Mouse (Mus musculus) cerebellum, adult (tissue): ENCODE data around the gene Creb3l4.
A peak's percentile ranks its signal among the peaks of the same experiment; 100 is the strongest.
"Not testable (repeated sequence)": the region's sequence is repeated elsewhere in the genome, so short reads cannot be mapped to it uniquely, and the experiment has no call there.

Experiments used
- ATAC-seq: cut with Nextera tagmentation; 2 replicates; pipeline ENCODE4 v1.9.2; 2017; ENCODE audit warnings: mild to moderate bottlenecking, moderate library complexity, mixed read lengths; ENCODE audit not compliant: insufficient number of reproducible peaks, low FRiP score, low TSS enrichment

Gene Creb3l4

GRCm38 (mm10) chr3:90265034-90265931, 22.0 kb upstream of the Creb3l4 start, which contains the start of gene Dennd4b:
TSS of gene Dennd4b (plus strand) at chr3:90265185.
- peak; percentile 60 for ATAC-seq

GRCm38 (mm10) chr3:90264687-90265033, 21.3 kb upstream of the Creb3l4 start:
- ATAC-seq: no peak; the same call in 1 of the 2 replicates

- no peak for ATAC-seq
Observed at GRCm38 (mm10) chr3:90263121-90263771, 19.9 kb upstream of the Creb3l4 start.

- ATAC-seq: no peak
Observed at GRCm38 (mm10) chr3:90258521-90258920, 15.2 kb upstream of the Creb3l4 start.

- ATAC-seq: peak; percentile 14; the same call in 1 of the 2 replicates
Observed at GRCm38 (mm10) chr3:90256731-90257530, 13.6 kb upstream of the Creb3l4 start.

- no peak for ATAC-seq
Observed at GRCm38 (mm10) chr3:90255784-90256353, 12.6 kb upstream of the Creb3l4 start.

- ATAC-seq: no peak
Observed at GRCm38 (mm10) chr3:90255194-90255565, 11.9 kb upstream of the Creb3l4 start.

- peak; percentile 17; the same call in 1 of the 2 replicates for ATAC-seq
Observed at GRCm38 (mm10) chr3:90254419-90255193, 11.3 kb upstream of the Creb3l4 start.

GRCm38 (mm10) chr3:90253653-90254418, 10.5 kb upstream of the Creb3l4 start, which contains the start of gene Crtc2:
TSS of gene Crtc2 (plus strand) at chr3:90254163.
- ATAC-seq: peak; percentile 95

GRCm38 (mm10) chr3:90253174-90253573, 9.9 kb upstream of the Creb3l4 start:
- ATAC-seq: not testable (repeated sequence)

GRCm38 (mm10) chr3:90252659-90253058, 9.3 kb upstream of the Creb3l4 start:
- ATAC-seq: not testable (repeated sequence)

GRCm38 (mm10) chr3:90251731-90252226, 8.5 kb upstream of the Creb3l4 start:
- not testable (repeated sequence) for ATAC-seq

GRCm38 (mm10) chr3:90250791-90251190, 7.5 kb upstream of the Creb3l4 start:
- no peak for ATAC-seq

GRCm38 (mm10) chr3:90248746-90249100, 5.4 kb upstream of the Creb3l4 start:
- no peak for ATAC-seq

GRCm38 (mm10) chr3:90247960-90248745, 4.8 kb upstream of the Creb3l4 start, which contains the start of gene Slc39a1:
TSS of gene Slc39a1 (plus strand) at chr3:90248172.
- peak; percentile 90 for ATAC-seq

GRCm38 (mm10) chr3:90247630-90247959, 4.3 kb upstream of the Creb3l4 start:
- no peak for ATAC-seq

GRCm38 (mm10) chr3:90245406-90245805, 2.1 kb upstream of the Creb3l4 start:
- no peak for ATAC-seq
